Mouse (Mus musculus): ENCODE measurements around the gene Gm2916. TPM values are rescaled to one million over a fixed set of nuclear protein-coding genes. Genes with fewer than 3 reads are reported as not detected.
"Not testable (repeated sequence)": the region's sequence is repeated elsewhere in the genome, so short reads cannot be mapped to it uniquely, and the experiment has no call there.

Gm2916 gene
- not detected for total RNA-seq (2021)
- long read RNA-seq, experiment 1, result 0 reads
- long read RNA-seq, experiment 2, result 0 reads

- DNase-seq, result not testable (repeated sequence)
Observed at GRCm38 (mm10) chr14:3883872-3884271, at the start of gene Gm2916. Gm2916 (plus strand) TSS chr14:3884172.

DNA sequence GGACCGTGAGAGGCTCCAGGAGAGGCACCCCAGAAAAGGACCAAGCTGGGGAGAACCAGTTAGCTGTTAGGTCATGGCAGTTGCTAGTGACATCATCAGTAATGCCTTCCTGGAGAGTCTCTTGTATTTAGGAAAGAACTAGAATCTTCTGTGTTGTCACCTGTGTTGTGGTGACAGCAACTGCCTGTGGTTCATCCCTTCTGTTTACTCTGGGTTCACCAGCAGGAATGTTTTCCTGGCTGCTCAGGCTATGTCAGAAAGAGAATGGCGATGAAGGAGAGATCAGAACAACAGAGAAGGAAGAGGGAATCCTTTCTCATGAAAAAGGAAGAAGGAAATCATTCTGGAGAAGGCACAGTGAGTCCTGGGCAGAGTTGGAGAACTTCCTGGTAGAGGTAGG, 38.0 kb upstream of the Gm2916 start, which contains the start of gene Gm3033:
Gene Gm3033 (plus strand): TSS at position 301 of the 400 bp plus-strand sequence.
- DNase-seq, result not testable (repeated sequence)

DNA sequence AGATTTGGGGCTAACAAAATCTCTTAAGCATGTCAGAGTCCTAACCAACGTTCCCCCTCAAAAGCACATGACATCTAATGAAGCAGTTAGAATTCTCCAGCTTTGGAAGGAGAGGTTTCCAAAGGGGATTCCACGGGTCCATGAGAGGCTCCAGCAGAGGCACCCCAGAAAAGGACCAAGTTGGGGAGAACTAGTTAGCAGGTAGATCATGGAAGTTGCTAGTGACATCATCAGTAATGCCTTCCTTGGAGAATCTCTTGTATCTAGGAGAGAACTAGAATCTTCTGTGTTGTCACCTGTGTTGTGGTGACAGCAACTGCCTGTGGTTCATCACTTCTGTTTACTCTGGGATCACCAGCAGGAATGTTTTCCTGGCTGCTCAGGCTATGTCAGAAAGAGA, 47.5 kb downstream of the Gm2916 start, which contains the start of gene Gm3029:
Gene Gm3029 (plus strand): TSS at position 301 of the 400 bp plus-strand sequence.
- not testable (repeated sequence) for DNase-seq

DNA sequence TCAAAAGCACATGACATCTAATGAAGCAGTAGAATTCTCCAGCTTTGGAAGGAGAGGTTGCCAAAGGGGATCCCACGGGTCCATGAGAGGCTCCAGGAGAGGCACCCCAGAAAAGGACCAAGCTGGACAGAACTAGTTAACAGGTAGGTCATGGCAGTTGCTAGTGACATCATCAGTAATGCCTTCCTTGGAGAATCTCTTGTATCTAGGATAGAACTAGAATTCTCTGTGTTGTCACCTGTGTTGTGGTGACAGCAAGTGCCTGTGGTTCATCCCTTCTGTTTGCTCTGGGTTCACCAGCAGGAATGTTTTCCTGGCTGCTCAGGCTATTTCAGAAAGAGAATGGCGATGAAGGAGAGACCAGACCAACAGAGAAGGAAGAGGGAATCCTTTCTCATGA, 79.3 kb downstream of the Gm2916 start, which contains the start of gene Gm3095:
Gene Gm3095 (plus strand): TSS at position 301 of the 400 bp plus-strand sequence.
- DNase-seq, result not testable (repeated sequence)

Other genes with a start within 250 kb of the Gm2916 start
- not detected for gene Gm3012, start 249.7 kb upstream of the Gm2916 start, total RNA-seq (2021)
- gene Gm3020, start 232.1 kb upstream of the Gm2916 start, total RNA-seq (2021), result under 1 TPM; 0.12 to 0.21 TPM
- gene Gm3043, start 195.4 kb upstream of the Gm2916 start, total RNA-seq (2021), result not detected
- not detected for gene Gm3002, start 74.1 kb upstream of the Gm2916 start, total RNA-seq (2021)
- under 1 TPM in 1 of 2 experiments, not detected in 1; 0.17 TPM for gene Gm3033, start 37.9 kb upstream of the Gm2916 start, total RNA-seq (2021)
- not detected for gene Gm3029, start 47.6 kb downstream of the Gm2916 start, total RNA-seq (2021)
- gene Gm3095, start 79.4 kb downstream of the Gm2916 start, total RNA-seq (2021), result not detected
- gene Gm3099, start 114.2 kb downstream of the Gm2916 start, total RNA-seq (2021), result not detected
- gene Gm5796, start 139.8 kb downstream of the Gm2916 start, total RNA-seq (2021), result under 1 TPM; 0.28 to 0.30 TPM
- not detected for gene Gm3115, start 199.9 kb downstream of the Gm2916 start, total RNA-seq (2021)
- under 1 TPM in 1 of 2 experiments, not detected in 1; 0.62 TPM for gene Gm8108, start 226.4 kb downstream of the Gm2916 start, total RNA-seq (2021)

Data from heart, adult 18-20 months (tissue).